Mouse (Mus musculus) cerebellum, adult 11 months (tissue): ENCODE results near the gene Lrrc8a.

Source experiments
- DNase-seq: peaks from one replicate; pipeline ENCODE4 v3.0.0; 2022

Lrrc8a gene

DNA sequence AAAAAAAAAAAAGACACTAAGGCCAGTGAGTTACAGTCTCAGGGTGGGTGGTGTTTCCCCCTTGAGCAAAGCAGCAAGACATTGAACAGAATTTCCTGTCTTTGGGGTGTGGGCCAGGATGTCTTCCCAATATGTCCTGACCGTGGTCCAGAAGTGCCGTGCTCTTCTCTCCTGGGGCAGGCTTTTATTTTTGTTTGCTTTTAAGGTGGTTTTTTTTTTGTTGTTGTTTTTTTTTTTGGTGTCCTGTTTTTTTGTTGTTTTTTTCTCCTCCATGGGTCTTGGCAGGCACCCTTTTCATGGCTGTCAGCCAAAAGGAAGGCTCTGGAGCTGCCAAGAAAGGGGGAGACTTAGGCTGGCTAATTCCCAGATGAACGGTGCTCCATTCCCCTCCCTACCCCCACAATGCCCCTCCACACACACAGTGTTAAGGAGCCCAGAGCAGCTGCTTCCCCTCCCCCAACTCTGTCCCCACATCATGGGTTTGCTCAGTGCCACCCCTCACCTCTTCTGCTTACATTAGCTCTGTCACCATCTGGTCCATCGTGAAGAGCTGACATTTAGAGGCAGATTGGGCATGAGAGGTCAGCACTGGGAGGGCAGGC is 25.4 kb downstream of the Lrrc8a start:
- DNase-seq, result peak; percentile 74

GRCm38 (mm10) chr2:30263811-30264210 is 26.3 kb downstream of the Lrrc8a start:
- no peak for DNase-seq

GRCm38 (mm10) chr2:30264671-30265519 is 27.4 kb downstream of the Lrrc8a start:
- DNase-seq, result no peak

DNA sequence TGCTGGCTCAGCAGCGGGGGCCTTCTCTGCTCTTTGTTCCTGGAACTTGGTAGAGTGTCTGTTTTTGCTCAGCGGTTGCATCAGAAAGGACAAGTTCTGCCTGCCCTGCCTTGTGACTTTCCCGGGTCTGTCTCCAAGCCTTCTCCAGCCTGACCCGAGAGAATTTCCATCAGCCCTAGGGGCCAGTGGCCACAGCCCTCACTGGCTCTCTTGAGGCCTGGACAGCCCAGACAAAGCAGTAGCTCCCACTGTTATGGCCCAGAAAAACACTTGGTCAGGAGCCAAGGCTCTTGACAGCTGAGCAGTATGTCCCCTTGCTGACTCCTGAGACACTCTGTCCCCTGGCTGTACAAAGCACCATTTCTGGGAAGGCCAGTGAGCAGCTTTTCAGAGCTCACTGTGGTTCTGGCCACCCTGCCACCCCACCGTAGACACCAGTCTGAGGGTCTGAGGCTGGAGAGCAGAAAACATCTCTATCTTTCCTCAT is 28.3 kb downstream of the Lrrc8a start, which contains the start of gene Phyhd1:
Gene Phyhd1, plus strand, starts transcription at position 437 of the 487 bp plus-strand sequence.
- peak; percentile 61 for DNase-seq

DNA sequence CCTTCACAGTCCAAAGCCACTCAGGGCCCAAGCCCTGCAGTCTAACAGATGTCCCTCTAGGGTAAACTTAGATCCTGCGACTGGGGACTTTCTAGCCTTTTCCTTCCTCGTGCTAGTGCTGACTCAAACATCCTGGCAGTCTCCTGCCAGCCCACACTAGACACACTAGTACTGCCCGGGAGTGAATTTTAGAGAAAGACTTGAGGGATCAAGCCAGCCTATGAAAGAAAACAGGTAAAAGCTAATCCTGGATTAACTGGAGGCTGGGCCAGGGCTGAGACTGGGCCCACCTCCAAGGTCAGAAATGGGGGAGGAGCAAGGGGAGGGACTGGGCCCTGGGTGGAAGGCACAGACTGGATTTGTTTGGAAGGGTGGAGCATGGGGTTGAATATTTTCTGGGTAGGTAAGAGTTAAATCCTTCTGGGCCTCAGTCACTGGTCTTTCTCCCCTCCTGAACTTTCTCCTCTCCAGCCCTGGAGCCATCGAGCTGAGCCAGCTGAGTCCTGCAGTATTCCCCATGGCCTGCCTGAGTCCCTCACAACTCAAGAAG is 29.0 kb downstream of the Lrrc8a start:
- no peak for DNase-seq

GRCm38 (mm10) chr2:30267466-30267865 is 30.0 kb downstream of the Lrrc8a start:
- DNase-seq, result no peak

DNA sequence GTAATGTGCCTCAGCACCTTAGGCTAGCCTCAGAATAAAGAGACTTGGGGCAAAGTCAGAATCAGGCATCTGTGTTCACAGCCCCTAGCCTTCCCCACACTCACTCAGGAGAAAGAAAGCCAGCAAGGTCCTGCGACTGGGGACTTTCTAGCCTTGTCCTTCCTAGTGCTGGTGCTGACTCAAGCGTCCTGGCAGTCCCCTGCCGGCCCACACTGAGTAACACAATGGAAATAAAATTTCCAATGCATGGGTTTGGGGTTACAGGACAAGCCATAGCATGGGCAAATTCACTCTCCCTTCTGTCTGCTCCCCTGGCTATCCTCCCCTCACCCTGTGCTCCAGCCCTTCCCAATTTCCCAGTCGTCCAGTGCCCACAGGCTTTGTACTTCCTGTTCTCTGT is 30.9 kb downstream of the Lrrc8a start:
- no peak for DNase-seq

DNA sequence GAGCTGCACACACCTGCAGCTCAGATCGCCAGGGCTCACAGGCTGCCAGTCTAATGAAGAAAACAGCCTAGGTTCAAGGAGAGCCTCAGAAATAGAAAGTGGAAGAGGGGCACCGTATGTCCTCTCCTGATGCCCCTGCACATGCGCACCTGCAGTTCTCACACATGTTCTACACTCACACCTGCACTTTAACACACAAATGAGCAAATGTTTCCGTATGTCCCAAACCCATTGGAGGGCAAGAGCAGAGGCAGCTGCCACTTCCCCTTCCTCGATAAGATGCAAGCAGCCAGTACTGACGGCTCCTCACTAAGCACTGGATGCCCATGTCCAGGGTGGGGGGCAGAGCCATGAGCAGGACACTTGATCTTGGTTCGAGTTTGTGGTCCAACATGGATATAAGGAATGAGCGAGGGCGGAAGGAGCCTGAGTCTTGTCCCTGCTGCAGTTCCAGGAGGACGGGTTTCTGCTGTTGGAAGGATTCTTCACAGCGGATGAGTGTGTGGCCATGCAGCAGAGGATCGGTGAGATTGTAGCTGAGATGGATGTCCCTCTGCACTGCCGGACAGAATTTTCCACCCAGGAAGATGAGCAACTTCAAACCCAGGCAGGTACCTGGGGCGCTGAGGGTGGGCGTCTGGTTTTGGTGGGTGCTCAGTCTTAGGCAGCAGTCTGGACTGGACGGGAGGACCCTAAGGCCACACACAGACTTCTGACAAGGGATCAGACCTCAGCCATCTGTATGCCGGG is 31.9 kb downstream of the Lrrc8a start:
- no peak for DNase-seq

GRCm38 (mm10) chr2:30270134-30270533 is 32.6 kb downstream of the Lrrc8a start:
- DNase-seq, result peak; percentile 71

DNA sequence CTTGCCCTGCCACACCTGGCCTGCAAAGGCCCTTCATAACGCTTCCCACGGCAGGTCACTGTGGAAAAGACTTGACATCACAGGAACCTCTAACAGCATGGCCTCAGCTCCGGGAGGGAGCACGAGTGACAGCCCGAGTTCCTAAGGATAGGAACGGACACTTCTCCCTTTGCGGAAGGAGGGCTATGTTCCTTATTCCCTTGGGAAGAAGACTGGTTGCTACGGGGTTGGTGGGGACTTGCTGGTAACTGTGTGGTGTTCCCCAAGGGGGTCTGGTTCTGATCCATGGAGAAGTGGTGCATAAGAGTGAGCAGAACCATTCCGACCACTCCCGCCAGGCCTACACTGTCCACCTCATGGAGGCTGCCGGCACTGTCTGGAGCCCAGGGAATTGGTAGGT is 43.2 kb downstream of the Lrrc8a start, which contains the start of gene Gm28038:
Gene Gm28038, plus strand, starts transcription at position 301 of the 400 bp plus-strand sequence.
- no peak for DNase-seq

GRCm38 (mm10) chr2:30281651-30282050 is 44.1 kb downstream of the Lrrc8a start:
- DNase-seq, result no peak

- no peak for DNase-seq
Measured at GRCm38 (mm10) chr2:30283193-30283592, 45.7 kb downstream of the Lrrc8a start.

DNA sequence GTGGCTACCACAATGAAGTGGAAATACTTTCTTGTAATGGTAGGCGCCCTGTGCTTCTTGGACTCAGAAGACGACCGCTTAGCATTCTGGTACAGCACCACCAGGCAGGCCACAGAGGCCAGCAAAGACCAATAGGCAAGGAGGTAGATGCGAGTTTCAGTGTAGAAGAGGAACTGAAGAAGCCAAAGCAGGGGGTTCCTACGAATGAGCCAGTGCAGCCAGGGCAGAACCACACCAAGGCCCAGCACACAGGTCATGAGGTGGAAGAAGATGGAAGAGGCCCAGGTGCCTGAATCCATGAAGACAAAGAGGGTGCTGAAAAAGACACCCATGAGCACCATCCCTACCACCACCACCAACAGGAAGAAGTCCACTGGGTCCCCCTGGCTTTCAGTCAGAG is 47.5 kb downstream of the Lrrc8a start:
- no peak for DNase-seq

DNA sequence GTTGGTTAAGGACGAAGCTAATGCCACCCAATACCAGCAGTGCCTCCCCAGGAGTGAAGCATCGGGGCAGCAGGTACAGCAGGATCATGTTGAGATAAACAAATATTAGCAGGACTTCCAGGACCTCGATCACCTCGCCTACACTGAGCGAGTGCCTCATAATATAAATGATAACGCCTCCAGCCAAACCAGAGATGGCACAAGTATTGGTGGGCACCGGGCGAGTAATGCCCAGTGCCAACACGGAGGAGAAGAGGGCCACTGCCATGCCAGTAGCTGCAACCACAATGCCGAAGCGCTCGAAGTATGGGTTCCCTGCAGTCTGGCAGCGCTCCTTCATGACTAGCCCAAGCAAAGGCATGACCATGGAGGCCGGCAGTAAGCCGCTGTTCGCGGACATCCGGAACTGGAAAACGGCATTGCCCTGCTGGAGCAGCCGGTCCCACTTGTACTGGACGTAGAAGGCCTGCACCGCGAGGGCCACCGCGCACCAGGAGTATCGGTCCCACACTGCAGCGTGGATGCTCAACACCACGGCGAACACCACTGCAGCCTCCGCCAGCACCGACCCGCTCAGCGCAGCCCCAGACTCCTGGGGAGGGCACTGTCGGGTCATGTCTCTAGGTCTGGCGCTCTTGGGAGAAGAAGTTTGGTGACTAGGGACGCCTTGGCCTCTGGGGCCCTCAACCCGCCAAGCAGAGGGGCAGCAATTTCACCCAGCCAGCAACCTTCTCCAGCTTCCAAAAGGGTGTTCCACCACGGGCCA is 48.1 kb downstream of the Lrrc8a start:
- no peak for DNase-seq

- peak; percentile 95 for DNase-seq
Measured at GRCm38 (mm10) chr2:30286192-30287026, 48.9 kb downstream of the Lrrc8a start, which contains the start of the genes Dolk and Nup188. Dolk (minus strand) TSS chr2:30286334. Nup188 (plus strand) TSS chr2:30286397.

DNA sequence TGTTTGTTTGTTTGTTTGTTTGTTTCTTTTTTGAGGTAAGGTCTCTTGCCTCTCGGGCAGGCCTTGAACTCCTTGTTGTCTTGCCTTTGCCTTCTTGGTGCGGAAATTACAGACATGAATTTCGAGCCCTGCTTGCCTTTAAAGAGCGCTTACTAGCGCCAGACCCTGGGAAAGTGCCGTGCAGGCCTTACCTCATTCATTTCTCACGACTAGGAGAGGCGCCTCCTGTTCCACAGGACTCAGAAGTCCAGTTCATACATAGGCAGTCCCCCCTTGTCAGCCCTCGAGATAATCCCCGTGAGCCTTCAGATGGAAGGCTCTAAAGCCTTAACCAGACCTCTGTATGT is 49.5 kb downstream of the Lrrc8a start:
- DNase-seq, result no peak

DNA sequence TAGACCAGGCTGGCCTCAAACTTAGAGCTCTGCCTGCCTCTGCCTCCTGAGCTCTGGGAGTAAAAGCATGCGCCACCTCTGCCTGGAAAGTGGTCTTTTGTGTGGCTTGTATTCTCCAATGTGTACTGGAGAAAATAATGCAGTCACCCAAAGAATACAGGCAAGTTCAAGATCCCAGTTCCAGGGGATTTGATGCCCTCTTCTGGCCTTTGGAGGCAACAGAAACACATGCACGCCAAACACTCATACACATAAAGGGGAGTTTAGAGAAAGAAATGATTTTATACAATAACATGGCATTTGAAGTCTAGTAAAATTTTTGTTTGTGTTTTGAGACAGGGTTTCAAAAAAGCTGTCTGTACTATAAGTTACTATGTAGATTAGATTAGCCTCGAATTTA is 62.0 kb downstream of the Lrrc8a start:
- DNase-seq, result no peak

DNA sequence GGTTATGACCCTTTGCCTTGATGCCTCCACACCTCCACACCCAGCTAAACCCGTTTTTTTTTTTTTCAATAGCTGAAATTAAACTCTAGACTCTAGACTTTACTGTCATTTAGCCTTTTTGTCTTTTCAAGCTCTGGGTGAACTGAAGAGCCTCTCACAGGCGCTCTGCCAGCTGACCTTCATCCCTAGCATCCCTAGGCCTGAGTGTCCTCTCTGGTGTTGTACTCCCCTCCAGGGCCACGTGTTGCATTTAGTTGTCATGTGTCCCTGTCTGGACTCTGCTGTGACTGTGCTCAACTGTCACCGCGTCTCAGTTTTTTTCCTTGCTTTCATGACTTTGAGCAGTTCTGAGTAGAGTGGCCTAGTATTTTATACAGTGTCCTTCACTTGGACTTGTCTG is 62.5 kb downstream of the Lrrc8a start:
- DNase-seq, result no peak

DNA sequence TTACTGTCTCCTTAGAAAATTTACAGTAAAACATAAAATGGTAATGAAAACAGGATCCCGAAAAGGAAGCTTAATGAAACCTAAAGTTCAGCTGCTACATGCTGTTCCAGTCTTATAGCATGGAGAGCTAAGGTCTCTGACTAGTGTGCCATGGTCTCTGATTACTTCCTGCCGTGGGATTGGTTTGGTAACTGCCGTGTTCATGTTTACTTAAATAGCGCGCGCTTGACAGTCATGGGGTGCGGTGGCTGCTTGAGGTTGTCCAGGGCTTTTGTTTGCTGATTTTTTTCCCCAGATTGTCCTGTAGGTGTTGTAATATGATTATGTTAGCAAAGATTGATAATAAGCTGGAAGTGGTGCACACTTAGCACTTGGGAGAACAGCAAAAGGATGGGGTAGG is 68.6 kb downstream of the Lrrc8a start:
- DNase-seq, result no peak

DNA sequence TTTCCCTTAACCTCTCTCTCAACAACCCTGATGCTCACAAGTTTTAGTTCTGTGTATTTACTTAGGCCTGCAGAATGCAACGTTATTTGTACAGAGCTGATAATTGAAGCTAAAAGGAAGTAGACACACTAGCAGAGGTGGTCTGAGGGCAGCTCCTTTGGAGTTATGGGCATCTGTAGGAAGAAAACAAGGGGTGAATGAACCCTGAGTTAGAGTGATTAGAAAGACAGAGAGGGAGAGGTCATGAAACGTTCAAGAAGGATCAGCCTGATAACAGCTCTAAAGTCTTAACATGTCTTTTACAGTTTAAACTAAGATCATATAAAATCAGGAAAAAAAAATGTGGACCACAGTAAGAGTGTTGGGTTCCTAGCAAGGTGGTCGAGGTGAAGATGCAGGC is 71.8 kb downstream of the Lrrc8a start:
- no peak for DNase-seq

GRCm38 (mm10) chr2:30311481-30311880 is 74.0 kb downstream of the Lrrc8a start:
- no peak for DNase-seq
